Mouse (Mus musculus) olfactory bulb, adult 2 months (tissue): ENCODE measurements around the gene Foxl2.

Experiments used
- CTCF ChIP-seq: fragments of 200-500 bp; IDR thresholded peaks from 2 replicates; pipeline ENCODE4 v1.5.1; 2012; ENCODE audit warnings: low read depth, mild to moderate bottlenecking, low read length, moderate library complexity; ENCODE audit not compliant: insufficient read depth
- POLR2A ChIP-seq: fragments of 200-500 bp; IDR thresholded peaks from 2 replicates; pipeline ENCODE4 v1.6.1; 2012; ENCODE audit warnings: mild to moderate bottlenecking, low read depth, low read length, moderate library complexity; ENCODE audit not compliant: insufficient read depth

GRCm38 (mm10) chr9:98973101-98973521, 18.0 kb downstream of the Foxl2 start:
- TF ChIP-seq CTCF = no peak
- no peak for TF ChIP-seq POLR2A
